Mouse (Mus musculus): ENCODE measurements at regions not wholly inside any gene's neighbourhood (a gene's known extent, or its start where the extent isn't known, plus 50 kb on each side); places are given as distances from the start of the nearest gene placed in this dataset.

GRCm38 (mm10) chr4:98224366-98224765 lies 158.7 kb downstream of the Tm2d1 start:
- Histone ChIP-seq H3K36me3 (ENCODE audit: control insufficient read depth, insufficient read depth, low read length) (no peaks in the 10 kb centered on the region), H3K27ac (ENCODE audit: control insufficient read depth, insufficient read depth, low read length) (no peak overlapping the region), H3K4me3 (ENCODE audit: control insufficient read depth, insufficient read depth, low read length) (no peak overlapping the region), H3K27me3 (ENCODE audit: control insufficient read depth, insufficient read depth, low read length) (no peaks in the 10 kb centered on the region), H3K4me1 (replicated peaks; ENCODE audit: control insufficient read depth, insufficient read depth, low read length) (no peaks in the 10 kb centered on the region)
- TF ChIP-seq CTCF (IDR thresholded peaks at IDR 0.05; ENCODE audit: borderline replicate concordance, control insufficient read depth, extremely low read depth, insufficient read depth, low read length, poor library complexity) (no peak), POLR2A (IDR thresholded peaks at IDR 0.05; ENCODE audit: control insufficient read depth, extremely low read depth, insufficient read depth, low read length, poor library complexity) (no peak)
- WGBS, result 95% methylated on average over 7 of the region's 7 CpGs
- no peak for DNase-seq

- Histone ChIP-seq H3K4me1 (replicated peaks; ENCODE audit: control insufficient read depth, insufficient read depth, low read length) (no peaks in the 10 kb centered on the region), H3K4me3 (ENCODE audit: control insufficient read depth, insufficient read depth, low read length) (no peak overlapping the region), H3K36me3 (ENCODE audit: control insufficient read depth, insufficient read depth, low read length) (no peaks in the 10 kb centered on the region), H3K27me3 (ENCODE audit: control insufficient read depth, insufficient read depth, low read length) (no peaks in the 10 kb centered on the region), H3K27ac (ENCODE audit: control insufficient read depth, insufficient read depth, low read length) (no peak overlapping the region)
- WGBS, result 94% methylated on average over 8 of the region's 8 CpGs
- TF ChIP-seq CTCF (IDR thresholded peaks at IDR 0.05; ENCODE audit: borderline replicate concordance, control insufficient read depth, extremely low read depth, insufficient read depth, low read length, poor library complexity), result no peak
- TF ChIP-seq POLR2A (IDR thresholded peaks at IDR 0.05; ENCODE audit: control insufficient read depth, extremely low read depth, insufficient read depth, low read length, poor library complexity), result no peak
- no peak for DNase-seq
These were observed 159.7 kb downstream of the Tm2d1 start for GRCm38 (mm10) chr4:98223429-98223828.

GRCm38 (mm10) chr4:98221566-98221965 lies 161.5 kb downstream of the Tm2d1 start:
- Histone ChIP-seq H3K27ac (ENCODE audit: control insufficient read depth, insufficient read depth, low read length) (no peak overlapping the region), H3K4me1 (replicated peaks; ENCODE audit: control insufficient read depth, insufficient read depth, low read length) (no peaks in the 10 kb centered on the region), H3K27me3 (ENCODE audit: control insufficient read depth, insufficient read depth, low read length) (no peaks in the 10 kb centered on the region), H3K4me3 (ENCODE audit: control insufficient read depth, insufficient read depth, low read length) (no peak overlapping the region), H3K36me3 (ENCODE audit: control insufficient read depth, insufficient read depth, low read length) (no peaks in the 10 kb centered on the region)
- 88% methylated on average over 4 of the region's 4 CpGs for WGBS
- no peak for DNase-seq
- TF ChIP-seq CTCF (IDR thresholded peaks at IDR 0.05; ENCODE audit: borderline replicate concordance, control insufficient read depth, extremely low read depth, insufficient read depth, low read length, poor library complexity), result no peak
- no peak for TF ChIP-seq POLR2A (IDR thresholded peaks at IDR 0.05; ENCODE audit: control insufficient read depth, extremely low read depth, insufficient read depth, low read length, poor library complexity)

GRCm38 (mm10) chr4:98215218-98215617 lies 167.9 kb downstream of the Tm2d1 start:
- DNase-seq, result no peak
- Histone ChIP-seq H3K4me3 (ENCODE audit: control insufficient read depth, insufficient read depth, low read length) (no peak overlapping the region), H3K4me1 (replicated peaks; ENCODE audit: control insufficient read depth, insufficient read depth, low read length) (no peaks in the 10 kb centered on the region; the same call in 1 of the 2 replicates), H3K36me3 (ENCODE audit: control insufficient read depth, insufficient read depth, low read length) (no peaks in the 10 kb centered on the region), H3K27ac (ENCODE audit: control insufficient read depth, insufficient read depth, low read length) (no peak overlapping the region), H3K27me3 (ENCODE audit: control insufficient read depth, insufficient read depth, low read length) (no peaks in the 10 kb centered on the region)
- WGBS, result 91% methylated on average over 5 of the region's 5 CpGs
- TF ChIP-seq POLR2A (IDR thresholded peaks at IDR 0.05; ENCODE audit: control insufficient read depth, extremely low read depth, insufficient read depth, low read length, poor library complexity) (no peak), CTCF (IDR thresholded peaks at IDR 0.05; ENCODE audit: borderline replicate concordance, control insufficient read depth, extremely low read depth, insufficient read depth, low read length, poor library complexity) (no peak)

GRCm38 (mm10) chr4:98207446-98207845 lies 175.7 kb downstream of the Tm2d1 start:
- H3K4me1 ChIP-seq (replicated peaks; ENCODE audit: control insufficient read depth, insufficient read depth, low read length), result 0 out of 2 replicates have a peak, but pooled peaks cover 4% of the 10 kb centered on the region
- TF ChIP-seq CTCF (IDR thresholded peaks at IDR 0.05; ENCODE audit: borderline replicate concordance, control insufficient read depth, extremely low read depth, insufficient read depth, low read length, poor library complexity) (no peak), POLR2A (IDR thresholded peaks at IDR 0.05; ENCODE audit: control insufficient read depth, extremely low read depth, insufficient read depth, low read length, poor library complexity) (no peak)
- 94% methylated on average over 8 of the region's 8 CpGs for WGBS
- H3K27ac ChIP-seq (ENCODE audit: control insufficient read depth, insufficient read depth, low read length), result no peak overlapping the region
- DNase-seq, result no peak
- H3K4me3 ChIP-seq (ENCODE audit: control insufficient read depth, insufficient read depth, low read length), result no peak overlapping the region
- H3K36me3 ChIP-seq (ENCODE audit: control insufficient read depth, insufficient read depth, low read length), result no peaks in the 10 kb centered on the region
- H3K27me3 ChIP-seq (ENCODE audit: control insufficient read depth, insufficient read depth, low read length), result no peaks in the 10 kb centered on the region

GRCm38 (mm10) chr4:98206245-98206970 lies 176.7 kb downstream of the Tm2d1 start:
- DNase-seq, result no peak
- Histone ChIP-seq H3K36me3 (ENCODE audit: control insufficient read depth, insufficient read depth, low read length) (no peaks in the 10 kb centered on the region), H3K27ac (ENCODE audit: control insufficient read depth, insufficient read depth, low read length) (no peak overlapping the region), H3K4me1 (replicated peaks; ENCODE audit: control insufficient read depth, insufficient read depth, low read length) (peaks cover 7% of the 10 kb centered on the region), H3K27me3 (ENCODE audit: control insufficient read depth, insufficient read depth, low read length) (no peaks in the 10 kb centered on the region), H3K4me3 (ENCODE audit: control insufficient read depth, insufficient read depth, low read length) (no peak overlapping the region)
- 56% methylated on average over 6 of the region's 6 CpGs for WGBS
- TF ChIP-seq CTCF (IDR thresholded peaks at IDR 0.05; ENCODE audit: borderline replicate concordance, control insufficient read depth, extremely low read depth, insufficient read depth, low read length, poor library complexity) (no peak), POLR2A (IDR thresholded peaks at IDR 0.05; ENCODE audit: control insufficient read depth, extremely low read depth, insufficient read depth, low read length, poor library complexity) (no peak)

All from thymus, adult 2 months (tissue).